ENCODE assay signal across 8 mouse cellular contexts in genomic region chr6:73153675-73154074, GRCm38 (mm10).
DNase-seq lines count a peak whose midpoint lies in the region; ATAC-seq and TF ChIP-seq lines count a peak whose summit lies in the region.

No protein-coding gene starts in this region.

- DNase-seq in liver: peak; percentile 80
- DNase-seq in embryo, embryonic 9.5 days (ENCODE audit: extremely low spot score): peak; percentile 77
- DNase-seq in heart, adult 18-20 months: peak; percentile 68 to 87
- peak; percentile 90 for DNase-seq in limb, embryonic 14.5 days (ENCODE audit: low spot score)
- peak; percentile 85 for DNase-seq in neural tube, embryonic 10.5 days (ENCODE audit: extremely low spot score, low spot score)

- no peak for TF ChIP-seq POLR2A in limb, embryonic 14.5 days (IDR thresholded peaks at IDR 0.05; ENCODE audit: borderline replicate concordance, extremely low read depth, insufficient read depth, insufficient read length)

- WGBS in liver, embryonic 12.5 days (ENCODE audit: insufficient replicate concordance): 0% methylated on average over 1 of the region's 1 CpGs
- 0% methylated on average over 1 of the region's 1 CpGs for WGBS in kidney, embryonic 15.5 days
- 0% methylated on average over 1 of the region's 1 CpGs for WGBS in limb, embryonic 14.5 days
- 0% methylated on average over 1 of the region's 1 CpGs for WGBS in stomach, embryonic 15.5 days

- no peak overlapping the region for H3K27ac ChIP-seq in liver, embryonic 12.5 days
- H3K27ac ChIP-seq in kidney, embryonic 15.5 days: no peak overlapping the region
- no peak overlapping the region for H3K27ac ChIP-seq in limb, embryonic 14.5 days (replicated peaks; ENCODE audit: low read depth, low read length)
- no peak overlapping the region for H3K27ac ChIP-seq in stomach, embryonic 15.5 days

- no peak overlapping the region for H3K4me3 ChIP-seq in liver, embryonic 12.5 days
- H3K4me3 ChIP-seq in kidney, embryonic 15.5 days (replicated peaks): no peak overlapping the region
- H3K4me3 ChIP-seq in limb, embryonic 14.5 days (replicated peaks; ENCODE audit: low read length): no peak overlapping the region
- no peak overlapping the region for H3K4me3 ChIP-seq in stomach, embryonic 15.5 days (replicated peaks)

- no peak overlapping the region for H3K9ac ChIP-seq in liver, embryonic 12.5 days
- H3K9ac ChIP-seq in kidney, embryonic 15.5 days: no peak overlapping the region
- H3K9ac ChIP-seq in limb, embryonic 14.5 days (ENCODE audit: low read depth, low read length, severe bottlenecking): no peak overlapping the region
- no peak overlapping the region for H3K9ac ChIP-seq in stomach, embryonic 15.5 days

- no peaks in the 10 kb centered on the region for H3K9me3 ChIP-seq in liver, embryonic 12.5 days (replicated peaks)
- no peaks in the 10 kb centered on the region for H3K9me3 ChIP-seq in kidney, embryonic 15.5 days (replicated peaks)
- no peaks in the 10 kb centered on the region for H3K9me3 ChIP-seq in limb, embryonic 14.5 days (ENCODE audit: control insufficient read depth, low read length)
- H3K9me3 ChIP-seq in stomach, embryonic 15.5 days: no peaks in the 10 kb centered on the region

- no peaks in the 10 kb centered on the region for H3K36me3 ChIP-seq in liver, embryonic 12.5 days
- H3K36me3 ChIP-seq in kidney, embryonic 15.5 days: no peaks in the 10 kb centered on the region
- H3K36me3 ChIP-seq in limb, embryonic 14.5 days (ENCODE audit: control insufficient read depth, insufficient read depth, low read length): no peaks in the 10 kb centered on the region
- no peaks in the 10 kb centered on the region for H3K36me3 ChIP-seq in stomach, embryonic 15.5 days

- H3K27me3 ChIP-seq in liver, embryonic 12.5 days (replicated peaks): no peaks in the 10 kb centered on the region
- H3K27me3 ChIP-seq in kidney, embryonic 15.5 days: no peaks in the 10 kb centered on the region
- no peaks in the 10 kb centered on the region for H3K27me3 ChIP-seq in limb, embryonic 14.5 days (ENCODE audit: control insufficient read depth, insufficient read depth, low read length)
- no peaks in the 10 kb centered on the region for H3K27me3 ChIP-seq in stomach, embryonic 15.5 days (replicated peaks)

- no peaks in the 10 kb centered on the region for H3K4me1 ChIP-seq in liver, embryonic 12.5 days
- H3K4me1 ChIP-seq in kidney, embryonic 15.5 days: no peaks in the 10 kb centered on the region
- H3K4me1 ChIP-seq in limb, embryonic 14.5 days (ENCODE audit: control insufficient read depth, insufficient read depth, low read length): no peaks in the 10 kb centered on the region
- H3K4me1 ChIP-seq in stomach, embryonic 15.5 days: no peaks in the 10 kb centered on the region

- ATAC-seq in liver, embryonic 12.5 days: no peak
- ATAC-seq in kidney, embryonic 15.5 days (replicated peaks; ENCODE audit: low FRiP score): peak; percentile 77
- ATAC-seq in limb, embryonic 14.5 days (ENCODE audit: low FRiP score, low read depth): 0 out of 2 replicates have a peak, but pooled peaks have one; percentile 74
- ATAC-seq in stomach, embryonic 15.5 days (ENCODE audit: insufficient read depth, low FRiP score, low read depth): peak; percentile 60; the same call in 1 of the 2 replicates

- H3K4me2 ChIP-seq in liver, embryonic 12.5 days: no peak overlapping the region
- no peak overlapping the region for H3K4me2 ChIP-seq in kidney, embryonic 15.5 days
- H3K4me2 ChIP-seq in limb, embryonic 14.5 days (replicated peaks; ENCODE audit: low read depth, low read length, severe bottlenecking): no peak overlapping the region
- no peak overlapping the region for H3K4me2 ChIP-seq in stomach, embryonic 15.5 days
